Mouse (Mus musculus) hindbrain, embryonic 13.5 days (tissue): ENCODE measurements at regions not wholly inside any gene's neighbourhood (a gene's known extent, or its start where the extent isn't known, plus 50 kb on each side); places are given as distances from the start of the nearest gene placed in this dataset.

Source experiments
- ATAC-seq: fragments of 200-750 bp; cut with Nextera tagmentation; 2 replicates; pipeline ENCODE4 v1.8.0; 2017; ENCODE audit warnings: moderate TSS enrichment; ENCODE audit not compliant: low FRiP score
- H3K27ac ChIP-seq: fragments of 300-500 bp; sonication (generic); 2 replicates; pipeline ENCODE4 v1.5.1; 2015; ENCODE audit warnings: inconsistent platforms, mild to moderate bottlenecking, moderate library complexity
- H3K27me3 ChIP-seq: fragments of 300-500 bp; sonication (generic); 2 replicates; pipeline ENCODE4 v1.6.1; 2015; ENCODE audit warnings: mild to moderate bottlenecking, inconsistent platforms
- H3K36me3 ChIP-seq: fragments of 300-500 bp; sonication (generic); 2 replicates; pipeline ENCODE4 v1.6.1; 2015; ENCODE audit warnings: mild to moderate bottlenecking, inconsistent platforms
- H3K4me1 ChIP-seq: fragments of 300-500 bp; sonication (generic); replicated peaks from 2 replicates; pipeline ENCODE4 v1.6.1; 2015; ENCODE audit warnings: inconsistent platforms
- H3K4me2 ChIP-seq: fragments of 300-500 bp; sonication (generic); 2 replicates; pipeline ENCODE4 v1.6.1; 2015; ENCODE audit warnings: inconsistent platforms, mild to moderate bottlenecking, moderate library complexity
- H3K4me3 ChIP-seq: fragments of 300-500 bp; sonication (generic); 2 replicates; pipeline ENCODE4 v1.5.1; 2015; ENCODE audit warnings: mild to moderate bottlenecking, inconsistent platforms
- H3K9ac ChIP-seq: fragments of 300-500 bp; sonication (generic); 2 replicates; pipeline ENCODE4 v1.6.1; 2015; ENCODE audit warnings: mild to moderate bottlenecking, inconsistent platforms
- H3K9me3 ChIP-seq: fragments of 300-500 bp; sonication (generic); 2 replicates; pipeline ENCODE4 v1.6.1; 2016; ENCODE audit warnings: inconsistent platforms
- WGBS: fragments of 180-500 bp; shearing (Covaris S2); methylation state at CpG from one replicate; pipeline ENCODE4 v1.1.7; 2015; 5-methylcytosine and 5-hydroxymethylcytosine counted together

- H3K9ac ChIP-seq, result no peak overlapping the region
- H3K4me3 ChIP-seq, result no peak overlapping the region
- H3K27me3 ChIP-seq, result peaks cover 20% of the 10 kb centered on the region
- no peak overlapping the region for H3K27ac ChIP-seq
- no peak overlapping the region for H3K4me2 ChIP-seq
- ATAC-seq, result no peak
- H3K4me1 ChIP-seq, result peaks cover 6% of the 10 kb centered on the region; the same call in 1 of the 2 replicates
- 98% methylated on average over 2 of the region's 2 CpGs for WGBS
- H3K9me3 ChIP-seq, result no peaks in the 10 kb centered on the region
- no peaks in the 10 kb centered on the region for H3K36me3 ChIP-seq
Observed at GRCm38 (mm10) chr13:55953426-55953825, 117.4 kb upstream of the Pitx1 start.

GRCm38 (mm10) chr13:55950773-55951172 is 114.8 kb upstream of the Pitx1 start:
- Histone ChIP-seq H3K27ac (no peak overlapping the region), H3K4me3 (no peak overlapping the region), H3K36me3 (no peaks in the 10 kb centered on the region), H3K27me3 (0 out of 2 replicates have a peak, but pooled peaks cover 13% of the 10 kb centered on the region), H3K9ac (no peak overlapping the region), H3K9me3 (no peaks in the 10 kb centered on the region), H3K4me2 (no peak overlapping the region), H3K4me1 (no peaks in the 10 kb centered on the region)
- no peak for ATAC-seq
- 86% methylated on average over 6 of the region's 6 CpGs for WGBS

GRCm38 (mm10) chr13:55948591-55948990 is 112.6 kb upstream of the Pitx1 start:
- H3K9ac ChIP-seq, result no peak overlapping the region
- ATAC-seq, result no peak
- no peaks in the 10 kb centered on the region for H3K4me1 ChIP-seq
- no peaks in the 10 kb centered on the region for H3K9me3 ChIP-seq
- no peak overlapping the region for H3K27ac ChIP-seq
- H3K36me3 ChIP-seq, result no peaks in the 10 kb centered on the region
- no peak overlapping the region for H3K4me3 ChIP-seq
- 0 out of 2 replicates have a peak, but pooled peaks cover 8% of the 10 kb centered on the region for H3K27me3 ChIP-seq
- H3K4me2 ChIP-seq, result no peak overlapping the region
- WGBS, result 61% methylated on average over 9 of the region's 9 CpGs

- ATAC-seq, result no peak
- Histone ChIP-seq H3K4me3 (no peak overlapping the region), H3K9ac (no peak overlapping the region), H3K36me3 (no peaks in the 10 kb centered on the region), H3K4me1 (no peaks in the 10 kb centered on the region), H3K4me2 (no peak overlapping the region), H3K9me3 (no peaks in the 10 kb centered on the region), H3K27me3 (0 out of 2 replicates have a peak, but pooled peaks cover 8% of the 10 kb centered on the region), H3K27ac (no peak overlapping the region)
- 50% methylated on average over 2 of the region's 2 CpGs for WGBS
Observed at GRCm38 (mm10) chr13:55948144-55948543, 112.2 kb upstream of the Pitx1 start.

GRCm38 (mm10) chr13:55937417-55937816 is 101.4 kb upstream of the Pitx1 start:
- Histone ChIP-seq H3K27ac (no peak overlapping the region), H3K9ac (no peak overlapping the region), H3K27me3 (no peaks in the 10 kb centered on the region), H3K9me3 (no peaks in the 10 kb centered on the region), H3K4me3 (no peak overlapping the region), H3K36me3 (no peaks in the 10 kb centered on the region), H3K4me1 (no peaks in the 10 kb centered on the region), H3K4me2 (no peak overlapping the region)
- 78% methylated on average over 9 of the region's 9 CpGs for WGBS
- no peak for ATAC-seq

GRCm38 (mm10) chr13:55937000-55937399 is 101.0 kb upstream of the Pitx1 start:
- no peak overlapping the region for H3K4me3 ChIP-seq
- H3K36me3 ChIP-seq, result no peaks in the 10 kb centered on the region
- 86% methylated on average over 9 of the region's 9 CpGs for WGBS
- H3K4me1 ChIP-seq, result no peaks in the 10 kb centered on the region
- H3K4me2 ChIP-seq, result no peak overlapping the region
- no peak overlapping the region for H3K9ac ChIP-seq
- no peaks in the 10 kb centered on the region for H3K27me3 ChIP-seq
- H3K27ac ChIP-seq, result no peak overlapping the region
- H3K9me3 ChIP-seq, result no peaks in the 10 kb centered on the region
- ATAC-seq, result no peak

GRCm38 (mm10) chr13:55930637-55931036 is 94.6 kb upstream of the Pitx1 start:
- H3K9ac ChIP-seq, result no peak overlapping the region
- H3K4me2 ChIP-seq, result no peak overlapping the region
- H3K27ac ChIP-seq, result no peak overlapping the region
- no peak for ATAC-seq
- no peak overlapping the region for H3K4me3 ChIP-seq
- peaks cover 2% of the 10 kb centered on the region; the same call in 1 of the 2 replicates for H3K27me3 ChIP-seq
- H3K9me3 ChIP-seq, result 0 out of 2 replicates have a peak, but pooled peaks cover 3% of the 10 kb centered on the region
- H3K4me1 ChIP-seq, result no peaks in the 10 kb centered on the region
- 84% methylated on average over 11 of the region's 11 CpGs for WGBS
- H3K36me3 ChIP-seq, result no peaks in the 10 kb centered on the region

GRCm38 (mm10) chr13:55929814-55930213 is 93.8 kb upstream of the Pitx1 start:
- no peak for ATAC-seq
- Histone ChIP-seq H3K36me3 (no peaks in the 10 kb centered on the region), H3K27ac (no peak overlapping the region), H3K4me2 (no peak overlapping the region), H3K9ac (no peak overlapping the region), H3K27me3 (peaks cover 7% of the 10 kb centered on the region), H3K4me1 (no peaks in the 10 kb centered on the region), H3K9me3 (0 out of 2 replicates have a peak, but pooled peaks cover 3% of the 10 kb centered on the region), H3K4me3 (no peak overlapping the region)
- 71% methylated on average over 6 of the region's 6 CpGs for WGBS

GRCm38 (mm10) chr13:55923505-55924136 is 87.6 kb upstream of the Pitx1 start:
- Histone ChIP-seq H3K27me3 (peaks cover 41% of the 10 kb centered on the region), H3K9me3 (no peaks in the 10 kb centered on the region), H3K4me2 (0 out of 2 replicates have a peak overlapping the region, but pooled peaks have one; percentile 11), H3K27ac (no peak overlapping the region), H3K4me1 (peaks cover 15% of the 10 kb centered on the region), H3K4me3 (no peak overlapping the region), H3K36me3 (no peaks in the 10 kb centered on the region), H3K9ac (no peak overlapping the region)
- WGBS, result 15% methylated on average over 7 of the region's 7 CpGs
- ATAC-seq, result no peak

GRCm38 (mm10) chr13:55917316-55917715 is 81.3 kb upstream of the Pitx1 start:
- Histone ChIP-seq H3K9ac (no peak overlapping the region), H3K4me1 (peaks cover 6% of the 10 kb centered on the region)
- ATAC-seq, result no peak

GRCm38 (mm10) chr13:55912271-55912711 is 76.3 kb upstream of the Pitx1 start:
- peaks cover 9% of the 10 kb centered on the region; the same call in 1 of the 2 replicates for H3K27me3 ChIP-seq
- no peak overlapping the region for H3K4me3 ChIP-seq
- H3K4me1 ChIP-seq, result peaks cover 12% of the 10 kb centered on the region
- 0 out of 2 replicates have a peak overlapping the region, but pooled peaks have one; percentile 19 for H3K9ac ChIP-seq
- H3K4me2 ChIP-seq, result no peak overlapping the region
- H3K27ac ChIP-seq, result no peak overlapping the region; the same call in 1 of the 2 replicates
- 57% methylated on average over 13 of the region's 13 CpGs for WGBS
- 0 out of 2 replicates have a peak, but pooled peaks have one; percentile 43 for ATAC-seq
- H3K36me3 ChIP-seq, result no peaks in the 10 kb centered on the region
- H3K9me3 ChIP-seq, result no peaks in the 10 kb centered on the region

More at GRCm38 (mm10) chr13:55917316-55917715, 81.3 kb upstream of the Pitx1 start:
- Histone ChIP-seq H3K27me3 (peaks cover 24% of the 10 kb centered on the region; the same call in 1 of the 2 replicates), H3K36me3 (no peaks in the 10 kb centered on the region), H3K9me3 (no peaks in the 10 kb centered on the region), H3K4me3 (no peak overlapping the region), H3K4me2 (no peak overlapping the region), H3K27ac (no peak overlapping the region)
- 93% methylated on average over 12 of the region's 12 CpGs for WGBS

GRCm38 (mm10) chr13:55909941-55910340 is 73.9 kb upstream of the Pitx1 start:
- no peak for ATAC-seq
- WGBS, result 31% methylated on average over 5 of the region's 5 CpGs
- H3K4me1 ChIP-seq, result peaks cover 12% of the 10 kb centered on the region
- H3K27ac ChIP-seq, result no peak overlapping the region
- no peak overlapping the region for H3K4me3 ChIP-seq
- no peak overlapping the region for H3K9ac ChIP-seq
- no peaks in the 10 kb centered on the region for H3K27me3 ChIP-seq
- H3K9me3 ChIP-seq, result no peaks in the 10 kb centered on the region
- no peak overlapping the region for H3K4me2 ChIP-seq
- no peaks in the 10 kb centered on the region for H3K36me3 ChIP-seq

GRCm38 (mm10) chr13:55904884-55905283 is 68.9 kb upstream of the Pitx1 start:
- Histone ChIP-seq H3K4me3 (no peak overlapping the region), H3K9ac (no peak overlapping the region), H3K4me2 (no peak overlapping the region), H3K9me3 (no peaks in the 10 kb centered on the region), H3K27ac (no peak overlapping the region), H3K27me3 (peaks cover 11% of the 10 kb centered on the region), H3K4me1 (peaks cover 4% of the 10 kb centered on the region), H3K36me3 (no peaks in the 10 kb centered on the region)
- WGBS, result 88% methylated on average over 4 of the region's 4 CpGs
- ATAC-seq, result no peak
